Comparison of ENCODE assay signal across 9 mouse cellular contexts in the genomic region with DNA sequence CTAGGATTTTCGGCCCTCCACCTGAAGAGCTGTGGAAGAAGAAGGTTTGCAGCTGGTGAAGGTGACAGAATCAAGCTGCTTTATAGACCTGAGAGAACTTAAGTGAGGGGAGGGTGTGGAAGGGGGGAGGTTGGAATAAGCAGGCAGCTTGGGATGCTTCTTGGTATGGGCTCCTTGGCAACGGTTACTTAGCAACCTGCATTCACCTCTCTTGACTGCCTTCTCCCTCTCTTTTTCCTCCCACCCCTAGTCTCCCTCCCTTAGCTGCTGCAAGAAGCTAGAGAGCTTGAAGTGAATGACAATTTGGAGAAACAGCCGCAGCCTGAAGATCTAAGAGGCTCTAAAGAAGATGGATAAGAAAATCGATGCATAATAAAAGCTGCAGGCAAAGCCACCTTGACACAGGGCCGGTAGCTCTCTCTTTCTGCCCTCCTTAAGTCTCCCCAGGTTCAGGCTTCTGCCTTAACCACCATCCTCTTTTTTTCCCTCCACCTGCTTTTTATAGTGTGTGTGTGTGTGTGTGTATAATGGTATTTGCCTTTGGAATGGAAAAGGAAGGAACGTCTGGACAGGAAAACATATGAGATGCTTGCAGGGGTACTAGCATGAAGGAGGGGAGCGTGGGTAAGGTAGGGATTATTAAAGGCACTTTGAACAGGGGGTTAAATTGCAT.
DNase-seq lines count a peak whose midpoint lies in the region; ATAC-seq lines count a peak whose summit lies in the region.
"Had no signal": no experiment of that assay in that cellular context is flagged by ENCODE, and none has a peak within 500 bp of the region (broad histone marks: within the 10 kb centered on the region; RNA-seq: fewer than 3 reads in every experiment).

No protein-coding gene starts in this region.

- intact Hi-C loops in left cerebral cortex, postnatal 10 days (cut with DNase I): no loop called here

- no peak for ATAC-seq in granulocyte monocyte progenitor cell, adult 5-6 weeks (replicated peaks; ENCODE audit: poor library complexity, severe bottlenecking)

- peak; percentile 70 for DNase-seq in embryo, embryonic 10.5 days (ENCODE audit: low spot score)
- DNase-seq in frontal cortex, postnatal 14 days (ENCODE audit: low spot score in 2 of 2): peak; percentile 55 to 75
- peak; percentile 50 to 86 for DNase-seq in left cerebral cortex, postnatal 10 days (ENCODE audit: extremely low spot score in 1 of 2, low spot score in 2 of 2)
- DNase-seq in retina, embryonic 14.5 days (ENCODE audit: low spot score): peak; percentile 59
- DNase-seq in kidney, postnatal 4 days: no peak
- no peak for DNase-seq in Muller cell, postnatal 12 days (ENCODE audit: inconsistent ontology term)
- DNase-seq in gastrocnemius, postnatal 4 days (ENCODE audit: low spot score in 2 of 2): no peak
- DNase-seq: gastrocnemius, postnatal 10 days had no signal

Comparison
In these comparisons a context has a peak if more than half of its experiments do, and no peak if none do; other contexts are left out.
1. DNase-seq: peak in embryo, embryonic 10.5 days (single experiment), frontal cortex, postnatal 14 days (2 of 2), left cerebral cortex, postnatal 10 days (2 of 2) and retina, embryonic 14.5 days (single experiment); none in kidney, postnatal 4 days (0 of 2), Muller cell, postnatal 12 days (single experiment) and gastrocnemius, postnatal 4 days (0 of 2).